27 mouse cellular contexts compared by ENCODE assay signal in genomic region chr2:27827582-27827981, GRCm38 (mm10). TPM values are rescaled to one million over a fixed set of nuclear protein-coding genes. Genes with fewer than 3 reads are reported as not detected.
DNase-seq lines count a peak whose midpoint lies in the region; ATAC-seq and TF ChIP-seq lines count a peak whose summit lies in the region.
"Had no signal": no experiment of that assay in that cellular context is flagged by ENCODE, and none has a peak within 500 bp of the region (broad histone marks: within the 10 kb centered on the region; RNA-seq: fewer than 3 reads in every experiment).

No protein-coding gene starts in this region.

- 0 out of 2 replicates have a peak overlapping the region, but pooled peaks have one; percentile 5 for H3K27ac ChIP-seq in limb, embryonic 12.5 days
- H3K27ac ChIP-seq in limb, embryonic 10.5 days: no peak overlapping the region
- H3K27ac ChIP-seq: embryonic facial prominence, embryonic 13.5 days; forebrain, embryonic 13.5 days; heart, embryonic 15.5 days; hindbrain, embryonic 14.5 days; left cerebral cortex, adult 2 months; liver, embryonic 15.5 days; neural tube, embryonic 15.5 days had no signal

- H3K79me2 ChIP-seq in myocyte (ENCODE audit: control insufficient read depth, insufficient read depth): no peaks in the 10 kb centered on the region

- intact Hi-C loops in gastrocnemius, postnatal 14 days (cut with DNase I; ENCODE audit: low total_unique reads): no loop called here

- 87% methylated on average over 5 of the region's 5 CpGs for WGBS in limb, embryonic 12.5 days
- 90% methylated on average over 5 of the region's 5 CpGs for whole genome bisulfite sequencing in limb, embryonic 10.5 days

- H3K36me3 ChIP-seq in limb, embryonic 12.5 days: no peaks in the 10 kb centered on the region
- H3K36me3 ChIP-seq in limb, embryonic 10.5 days: no peaks in the 10 kb centered on the region
- no peaks in the 10 kb centered on the region for H3K36me3 ChIP-seq in myocyte (ENCODE audit: control insufficient read depth, insufficient read depth)
- H3K36me3 ChIP-seq: embryonic facial prominence, embryonic 13.5 days; heart, embryonic 15.5 days; liver, embryonic 15.5 days; neural tube, embryonic 15.5 days had no signal

- no peak for ATAC-seq in limb, embryonic 12.5 days (ENCODE audit: insufficient number of reproducible peaks, insufficient read depth, low FRiP score, low TSS enrichment, low read depth)
- ATAC-seq: forebrain, embryonic 13.5 days; intestine, postnatal 0 days had no signal

- no peaks in the 10 kb centered on the region for H3K9me3 ChIP-seq in limb, embryonic 12.5 days
- H3K9me3 ChIP-seq in limb, embryonic 10.5 days (replicated peaks): no peaks in the 10 kb centered on the region
- H3K9me3 ChIP-seq: embryonic facial prominence, embryonic 13.5 days; forebrain, embryonic 13.5 days; heart, embryonic 15.5 days; liver, embryonic 15.5 days; neural tube, embryonic 15.5 days had no signal

- H3K4me2 ChIP-seq in limb, embryonic 12.5 days: no peak overlapping the region
- H3K4me2 ChIP-seq in myocyte (ENCODE audit: low read depth): peak overlapping the region; percentile 12
- H3K4me2 ChIP-seq: embryonic facial prominence, embryonic 13.5 days; forebrain, embryonic 13.5 days; heart, embryonic 15.5 days; hindbrain, embryonic 14.5 days; liver, embryonic 15.5 days; lung, embryonic 14.5 days; neural tube, embryonic 15.5 days had no signal

- no peak overlapping the region for H3K9ac ChIP-seq in limb, embryonic 12.5 days (replicated peaks)
- H3K9ac ChIP-seq: embryonic facial prominence, embryonic 13.5 days; forebrain, embryonic 13.5 days; heart, embryonic 15.5 days; hindbrain, embryonic 14.5 days; liver, embryonic 15.5 days; lung, embryonic 14.5 days; neural tube, embryonic 15.5 days had no signal

- H3K4me3 ChIP-seq in limb, embryonic 12.5 days (replicated peaks): no peak overlapping the region
- H3K4me3 ChIP-seq in limb, embryonic 10.5 days: no peak overlapping the region
- H3K4me3 ChIP-seq in myocyte: no peak overlapping the region
- H3K4me3 ChIP-seq: embryonic facial prominence, embryonic 13.5 days; forebrain, embryonic 13.5 days; heart, embryonic 15.5 days; left cerebral cortex, adult 2 months; liver, embryonic 15.5 days; neural tube, embryonic 15.5 days had no signal

- TF ChIP-seq POLR2A in myocyte (IDR thresholded peaks at IDR 0.05; ENCODE audit: insufficient read length, low read depth): no peak

- H3ac ChIP-seq in myocyte (ENCODE audit: control insufficient read depth, insufficient read length): no peak overlapping the region

- H3K27me3 ChIP-seq in limb, embryonic 12.5 days: no peaks in the 10 kb centered on the region
- no peaks in the 10 kb centered on the region for H3K27me3 ChIP-seq in limb, embryonic 10.5 days (ENCODE audit: low read depth, poor library complexity, severe bottlenecking)
- H3K27me3 ChIP-seq in myocyte (ENCODE audit: control insufficient read depth, insufficient read depth, insufficient read length): no peaks in the 10 kb centered on the region
- H3K27me3 ChIP-seq: embryonic facial prominence, embryonic 13.5 days; forebrain, embryonic 13.5 days; heart, embryonic 15.5 days; liver, embryonic 15.5 days; neural tube, embryonic 15.5 days had no signal

- peaks cover 26% of the 10 kb centered on the region for H3K4me1 ChIP-seq in limb, embryonic 12.5 days (replicated peaks)
- H3K4me1 ChIP-seq in limb, embryonic 10.5 days: peaks cover 15% of the 10 kb centered on the region
- H3K4me1 ChIP-seq: embryonic facial prominence, embryonic 13.5 days; forebrain, embryonic 13.5 days; liver, embryonic 15.5 days; neural tube, embryonic 15.5 days had no signal

- peak; percentile 46 for DNase-seq in gastrocnemius, postnatal 14 days
- DNase-seq in gastrocnemius, adult 8-10 months (ENCODE audit: low spot score in 2 of 2): no peak
- DNase-seq in limb, embryonic 10.5 days (ENCODE audit: low spot score): no peak
- peak; percentile 37 for DNase-seq in gastrocnemius, postnatal 25 days
- DNase-seq in ovary, postnatal 36 days (ENCODE audit: low spot score): no peak
- DNase-seq: adrenal gland, postnatal 10 days; cerebellum, adult 11 months; cerebellum, adult 9-10 months; cerebellum, postnatal 36 days; embryo, embryonic 11 days; kidney, postnatal 14 days; lung, embryonic 14.5 days; lung, postnatal 14 days; midbrain, embryonic 14.5 days; right cerebral cortex, adult 18-20 months; right cerebral cortex, postnatal 4 days; thymus, postnatal 4 days had no signal

TF ChIP-seq in myocyte, 11 proteins besides CTCF, POLR2A, EP300 and RAD21:
- TF ChIP-seq E2F4 (IDR thresholded peaks at IDR 0.05; ENCODE audit: insufficient read depth): no peak
- TF ChIP-seq MYOD1 (IDR thresholded peaks at IDR 0.05; ENCODE audit: control insufficient read depth in 1 of 3, insufficient read length in 2 of 3, low read depth in 2 of 3): peak in 2 of 3 experiments; percentile 47 to 83
- no peak for TF ChIP-seq USF1 (IDR thresholded peaks at IDR 0.05; ENCODE audit: low read depth)
- TF ChIP-seq SRF (IDR thresholded peaks at IDR 0.05; ENCODE audit: control insufficient read depth, insufficient read length, low read depth): no peak
- no peak for TF ChIP-seq CEBPB (IDR thresholded peaks at IDR 0.05; ENCODE audit: insufficient read depth, poor library complexity, severe bottlenecking)
- peak in 2 of 3 experiments; percentile 70 to 83 for TF ChIP-seq MYOG (IDR thresholded peaks at IDR 0.05; ENCODE audit: control insufficient read depth in 1 of 3, insufficient read depth in 1 of 3, insufficient read length in 2 of 3, low read depth in 2 of 3)

RNA-seq across cellular contexts. Expression of gene Col5a1, which starts 58.6 kb away (rescaled TPM):
- total RNA-seq in gastrocnemius, postnatal 14 days (2021): 100 to 1,000 TPM; 124 to 170 TPM
- total RNA-seq in gastrocnemius, adult 8-10 months (2022): 1 to 10 TPM; 5.5 to 9.9 (median 7.8) TPM
- 59.1 and 65.0 TPM in 2 replicates for polyA plus RNA-seq in limb, embryonic 12.5 days (2016; fragmentation: Nextera tagmentation; extraction: Ambion mirVana)
- polyA plus RNA-seq in limb, embryonic 10.5 days (2016; fragmentation: Nextera tagmentation; extraction: Ambion mirVana): 13.5 and 21.4 TPM in 2 replicates
- 10 to 100 TPM; 52.3 to 77.1 TPM for total RNA-seq in gastrocnemius, postnatal 25 days (2021)
- polyA plus RNA-seq in myocyte (2012; fragmentation: generic; extraction: Trizol): 172 TPM

Comparison
In these comparisons a context has a peak if more than half of its experiments do, and no peak if none do; other contexts are left out.
1. DNase-seq: peak in gastrocnemius, postnatal 14 days (single experiment) and gastrocnemius, postnatal 25 days (single experiment); none in gastrocnemius, adult 8-10 months (0 of 2), limb, embryonic 10.5 days (single experiment) and ovary, postnatal 36 days (single experiment).
2. RNA of gene Col5a1, which starts 58.6 kb away (total RNA-seq): 124 to 170 TPM in gastrocnemius, postnatal 14 days and 52.3 to 77.1 TPM in gastrocnemius, postnatal 25 days; 5.5 to 9.9 TPM in gastrocnemius, adult 8-10 months; every median in the first group is over 4 times any median in the second.